Mouse (Mus musculus) brain, embryonic 18.5 days (tissue): ENCODE measurements at regions not wholly inside any gene's neighbourhood (a gene's known extent, or its start where the extent isn't known, plus 50 kb on each side); places are given as distances from the start of the nearest gene placed in this dataset.

ENCODE experiments used
- DNase-seq: peaks from one replicate; pipeline ENCODE4 v3.0.0-alpha.2; 2012; ENCODE audit warnings: low read depth, low spot score

- no peak for DNase-seq
Measured at GRCm38 (mm10) chr17:4935268-4935667, 58.9 kb upstream of the Arid1b start.

- no peak for DNase-seq
Measured at GRCm38 (mm10) chr17:4940589-4940988, 53.5 kb upstream of the Arid1b start.

- DNase-seq = no peak
Measured at GRCm38 (mm10) chr17:4941286-4941800, 52.8 kb upstream of the Arid1b start.

GRCm38 (mm10) chr17:4942868-4943267, 51.3 kb upstream of the Arid1b start:
- DNase-seq = no peak
